Mouse (Mus musculus) kidney, adult 11 months (tissue): ENCODE measurements around the gene Clint1.
A peak's percentile ranks its signal among the peaks of the same experiment; 100 is the strongest.

Experiments used
- DNase-seq: peaks from one replicate; pipeline ENCODE4 v3.0.0; 2022

The Clint1 gene

GRCm38 (mm10) chr11:45851516-45852123 is at the start of gene Clint1:
Clint1 (plus strand) TSS chr11:45852051.
- peak; percentile 77 for DNase-seq

- DNase-seq: no peak
Measured at GRCm38 (mm10) chr11:45804068-45804467, 47.8 kb upstream of the Clint1 start.

GRCm38 (mm10) chr11:45805312-45805772 is 46.5 kb upstream of the Clint1 start:
- DNase-seq: peak; percentile 50

DNA sequence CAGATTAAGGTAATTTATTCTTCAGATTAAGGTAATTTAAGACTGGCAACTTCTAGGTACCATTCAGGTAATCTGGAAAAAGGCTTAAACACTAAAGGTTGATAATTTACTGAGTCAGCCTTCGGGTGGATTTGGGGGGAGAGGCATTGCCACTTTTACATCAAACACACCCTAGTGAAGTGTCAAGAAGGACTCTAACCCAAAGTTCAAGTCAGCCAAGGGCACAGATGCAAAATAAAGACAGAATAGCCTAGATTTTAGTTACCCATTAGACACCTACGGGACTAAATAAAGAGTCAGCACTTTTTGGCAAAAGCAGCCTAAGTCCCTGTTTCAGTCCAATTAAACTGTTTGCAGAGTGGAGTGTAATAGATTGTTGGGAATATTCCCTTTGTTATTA is 46.0 kb upstream of the Clint1 start:
- peak; percentile 64 for DNase-seq

DNA sequence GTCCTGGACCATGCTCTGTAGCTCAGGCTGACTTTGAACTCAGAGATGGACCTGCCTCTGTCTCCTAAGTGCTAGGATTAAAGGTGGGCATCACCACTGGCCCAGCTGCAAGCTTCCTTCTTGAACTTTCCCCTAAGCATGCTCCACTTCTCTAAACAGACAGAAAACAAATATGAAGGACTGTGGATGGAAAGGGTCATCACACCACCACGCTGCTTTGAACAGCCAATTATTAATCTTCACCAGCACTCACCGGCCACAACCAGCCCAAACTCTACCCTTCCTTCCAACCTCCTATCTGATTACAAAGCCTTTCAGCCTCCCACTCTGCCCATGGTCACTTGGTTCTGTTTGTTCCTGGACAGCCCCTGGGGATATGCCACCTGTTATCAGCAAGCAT is 45.6 kb upstream of the Clint1 start:
- DNase-seq: peak; percentile 54

DNA sequence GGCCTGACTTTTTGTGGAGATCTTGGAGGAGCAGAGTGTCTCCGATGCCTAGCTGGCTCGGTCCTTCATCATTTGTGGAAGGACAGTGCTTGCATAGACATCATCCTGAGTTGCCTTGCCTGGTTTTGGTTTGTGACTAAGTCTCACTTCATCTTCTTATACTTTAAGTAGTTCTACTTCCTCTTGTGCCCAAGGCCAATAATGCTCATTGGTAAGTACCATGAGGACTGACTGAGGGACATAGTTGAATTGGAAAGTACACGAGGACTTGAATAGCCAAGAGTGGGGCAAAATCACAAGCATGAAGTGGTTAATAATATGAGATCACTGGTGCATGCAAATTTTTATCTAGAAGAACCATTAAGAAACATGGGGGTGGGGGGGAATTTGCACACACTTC is 45.0 kb upstream of the Clint1 start:
- no peak for DNase-seq

DNA sequence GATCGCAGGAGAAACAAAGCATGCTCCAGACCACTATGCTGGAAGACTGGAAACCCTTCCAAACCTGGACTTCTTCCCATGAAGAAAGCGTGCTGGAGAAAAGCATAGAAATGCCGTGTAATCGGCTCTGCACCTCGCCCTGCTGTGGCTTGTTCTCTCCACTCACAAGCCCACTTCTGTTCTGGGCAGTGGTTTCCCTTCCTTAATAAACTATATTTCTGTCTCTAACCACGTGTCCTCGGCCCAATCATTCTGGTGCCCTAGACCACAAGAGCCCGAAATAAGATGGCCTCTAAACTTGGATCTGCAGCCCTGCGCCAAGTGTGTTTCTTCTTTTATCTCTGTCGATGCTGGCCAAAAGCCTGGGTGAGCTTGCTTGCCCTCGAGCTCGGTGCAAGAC is 44.0 kb upstream of the Clint1 start:
- no peak for DNase-seq

GRCm38 (mm10) chr11:45809424-45809823 is 42.4 kb upstream of the Clint1 start:
- no peak for DNase-seq

- DNase-seq: no peak
Measured at GRCm38 (mm10) chr11:45810056-45810455, 41.8 kb upstream of the Clint1 start.

DNA sequence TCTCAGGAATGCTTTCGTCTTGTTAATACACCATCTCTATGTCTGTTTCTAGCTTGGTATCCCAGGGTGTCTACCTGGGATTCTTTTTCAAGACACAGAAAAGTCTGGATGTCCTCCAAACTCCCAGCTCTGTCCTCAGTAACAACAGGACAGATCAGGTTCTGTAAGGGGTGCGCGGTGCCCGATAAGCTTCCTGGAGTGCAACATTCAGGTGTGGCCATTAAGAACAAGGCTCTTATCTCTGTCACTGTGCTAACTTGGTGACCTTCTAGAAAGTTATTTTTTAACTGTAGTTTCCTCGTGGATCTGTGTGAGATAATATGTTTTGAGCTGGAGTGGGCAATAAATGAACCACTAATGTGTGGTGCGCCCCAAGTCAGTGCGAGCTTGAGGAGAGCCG is 41.0 kb upstream of the Clint1 start:
- no peak for DNase-seq

DNA sequence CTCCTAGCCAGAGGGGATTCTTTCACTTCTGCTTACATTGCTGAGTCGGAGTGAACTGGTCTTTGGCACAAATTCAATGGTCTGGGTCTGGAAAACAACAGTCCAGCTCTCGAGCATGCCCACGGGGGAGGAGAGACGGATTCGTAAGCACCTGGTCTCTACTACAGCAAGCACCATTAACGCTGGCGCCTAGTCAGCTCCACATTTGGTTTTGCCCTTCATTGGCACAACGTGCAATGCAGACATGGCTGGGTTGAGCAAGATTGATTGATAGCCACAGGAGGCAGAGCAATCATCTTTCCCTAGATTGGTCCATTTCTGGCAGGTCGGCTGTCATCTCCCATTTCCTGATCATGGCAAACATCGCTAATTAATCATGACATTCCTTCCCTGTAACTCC is 36.2 kb upstream of the Clint1 start:
- no peak for DNase-seq

DNA sequence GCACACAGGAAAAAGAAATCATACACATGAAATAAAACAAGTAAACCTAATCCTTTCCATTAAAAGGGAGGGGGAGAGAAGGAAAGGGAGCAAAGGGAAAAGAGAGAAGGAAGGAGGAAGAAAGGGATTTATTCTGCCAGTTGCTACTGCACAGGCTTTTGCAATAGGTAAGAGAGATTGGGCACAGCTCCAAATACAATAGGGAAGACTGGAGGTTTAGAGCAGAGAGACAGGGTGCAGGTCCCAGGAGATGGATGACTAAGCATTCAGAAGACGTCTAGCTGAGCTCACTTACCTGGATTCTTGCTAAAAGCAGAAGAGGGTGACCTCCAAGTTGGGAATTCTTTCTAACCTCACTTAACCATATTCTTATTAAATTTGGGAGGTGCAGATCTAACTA is 35.1 kb upstream of the Clint1 start:
- DNase-seq: no peak

DNA sequence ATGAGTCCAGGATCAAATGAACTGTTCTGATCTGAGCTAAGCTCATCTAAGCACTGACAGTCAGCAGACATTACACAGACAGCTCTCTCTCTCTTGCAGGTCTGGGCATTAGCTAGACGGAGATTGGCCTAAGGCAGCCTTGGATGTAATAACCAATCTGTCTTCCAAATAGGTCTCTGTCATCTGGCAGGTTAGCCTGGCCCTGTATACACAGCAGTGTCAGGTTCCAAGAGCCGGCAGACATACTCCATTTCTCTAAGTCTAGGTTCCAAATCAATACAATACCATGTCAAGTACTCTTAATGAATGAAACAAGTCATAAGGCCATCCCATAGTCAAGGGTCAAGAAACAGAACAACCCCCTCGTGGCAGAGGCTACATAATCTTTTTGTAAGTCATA is 33.9 kb upstream of the Clint1 start:
- DNase-seq: no peak

DNA sequence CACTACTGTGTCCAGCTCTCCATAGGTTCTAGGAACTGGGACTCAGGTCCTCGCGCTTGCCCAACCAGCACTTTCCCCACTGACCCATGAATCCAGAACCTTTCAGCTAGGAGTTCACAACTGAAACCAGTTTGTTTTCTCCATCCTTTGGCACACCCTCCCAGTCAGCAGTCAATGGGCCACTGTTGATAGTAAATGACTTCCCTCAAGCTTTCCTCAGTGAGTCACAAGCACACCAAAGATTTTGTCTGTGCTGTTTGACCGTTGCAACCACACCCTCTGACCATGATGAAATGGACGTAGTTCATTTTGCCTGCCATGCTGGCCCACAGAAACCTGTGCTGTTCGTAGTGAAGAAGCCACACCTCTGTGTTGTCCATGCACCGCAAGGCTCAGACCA is 30.9 kb upstream of the Clint1 start:
- DNase-seq: no peak

GRCm38 (mm10) chr11:45830112-45830511 is 21.7 kb upstream of the Clint1 start:
- DNase-seq: no peak

- DNase-seq: no peak
Measured at GRCm38 (mm10) chr11:45830743-45831310, 21.0 kb upstream of the Clint1 start.

DNA sequence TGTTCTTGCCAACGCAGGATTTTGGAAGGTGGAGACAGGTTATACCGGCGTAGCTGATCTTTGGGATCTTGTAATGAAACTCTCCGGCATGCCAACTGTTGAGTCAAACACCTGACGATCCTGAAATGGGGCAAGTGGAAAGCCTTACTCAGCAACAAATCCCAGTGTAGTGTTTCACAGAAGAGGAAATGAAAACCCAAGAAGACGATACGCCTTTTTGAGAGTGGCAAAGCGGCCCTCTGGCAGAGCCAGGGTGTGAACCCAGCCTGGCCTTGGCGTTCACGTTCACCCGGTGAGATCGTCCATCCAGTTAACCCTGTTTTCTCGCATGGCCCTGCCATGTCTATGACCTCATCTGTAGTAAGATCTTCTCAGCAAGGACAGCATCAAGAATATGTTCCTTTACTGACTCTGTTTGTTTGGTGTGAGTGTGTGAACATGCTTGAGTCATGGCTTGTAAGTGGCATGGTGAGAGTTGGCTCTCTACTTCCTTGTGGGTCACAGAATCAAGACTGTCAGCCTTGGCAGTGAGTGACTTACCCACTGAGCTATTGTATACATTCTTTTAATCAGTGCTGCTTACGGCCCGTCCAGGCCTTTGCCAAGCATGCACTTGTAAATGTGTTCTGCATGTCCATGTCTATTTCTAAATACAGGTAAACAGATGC is 20.2 kb upstream of the Clint1 start:
- DNase-seq: no peak

DNA sequence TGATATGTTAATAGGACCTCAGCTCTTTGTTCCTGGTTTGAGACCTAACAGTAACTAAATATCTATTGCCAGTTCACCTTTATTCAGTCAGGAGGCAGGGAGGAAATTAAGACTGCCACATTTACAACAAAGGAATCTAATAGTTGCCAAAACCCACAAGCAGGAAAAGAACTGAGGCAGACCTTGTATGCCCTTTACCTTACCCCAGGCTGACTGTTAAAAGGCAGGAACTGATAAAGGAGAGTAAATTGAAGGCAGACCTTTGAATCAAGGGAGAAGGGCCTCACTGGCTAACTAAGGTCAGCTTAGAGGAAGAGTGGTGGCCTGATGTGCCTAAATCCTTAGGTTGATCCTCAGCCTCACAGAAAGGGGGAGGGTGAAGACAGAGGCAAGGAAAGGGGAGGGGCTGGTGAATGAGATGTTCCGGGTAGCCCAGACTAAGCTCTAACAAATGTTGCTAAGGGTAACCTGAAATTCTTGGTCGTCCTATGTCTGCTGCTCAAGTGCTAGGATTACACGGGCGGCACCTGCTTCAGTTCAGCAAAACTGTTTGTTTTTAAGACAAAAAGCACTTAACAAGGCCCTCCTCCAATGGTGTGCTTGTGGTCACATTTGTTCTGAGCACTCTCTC is 16.1 kb upstream of the Clint1 start:
- DNase-seq: no peak

- no peak for DNase-seq
Measured at GRCm38 (mm10) chr11:45837257-45837817, 14.5 kb upstream of the Clint1 start.

DNA sequence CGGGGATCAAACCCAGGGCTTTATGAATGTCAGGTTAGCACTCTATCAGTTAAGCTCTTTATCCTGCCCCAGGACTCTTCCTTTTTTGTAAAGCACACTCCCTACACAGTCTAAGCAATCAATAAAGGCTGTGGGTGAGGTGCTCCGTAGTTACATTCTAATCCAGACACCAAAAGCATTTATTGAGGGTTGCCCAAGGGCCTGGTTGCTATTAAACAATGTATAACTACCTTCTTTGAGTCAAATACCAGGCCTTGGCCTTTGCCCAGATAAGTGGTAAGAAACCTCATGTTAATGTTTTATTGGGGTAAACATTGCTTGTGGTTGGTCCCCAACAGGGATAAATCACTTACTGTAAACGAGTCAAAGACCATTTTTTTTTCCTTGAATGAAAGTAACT is 13.4 kb upstream of the Clint1 start:
- DNase-seq: peak; percentile 86

GRCm38 (mm10) chr11:45840332-45840731 is 11.5 kb upstream of the Clint1 start:
- DNase-seq: no peak

- DNase-seq: no peak
Measured at GRCm38 (mm10) chr11:45846008-45846407, 5.8 kb upstream of the Clint1 start.

GRCm38 (mm10) chr11:45847548-45847947 is 4.3 kb upstream of the Clint1 start:
- no peak for DNase-seq

- DNase-seq: no peak
Measured at GRCm38 (mm10) chr11:45848253-45848652, 3.6 kb upstream of the Clint1 start.
